Mouse (Mus musculus) megakaryocyte, embryonic 14.5 days (primary cell): Measurements from ENCODE around the gene Zfp14.

Experiments used
- FLI1 ChIP-seq: IDR thresholded peaks from 2 replicates; pipeline ENCODE4 v1.6.1; 2012; ENCODE audit warnings: low read length, inconsistent platforms, mixed read lengths
- GATA1 ChIP-seq: IDR thresholded peaks from 3 replicates; pipeline ENCODE4 v1.6.1; 2012; ENCODE audit warnings: mixed read lengths, low read length, inconsistent platforms, borderline replicate concordance

DNA sequence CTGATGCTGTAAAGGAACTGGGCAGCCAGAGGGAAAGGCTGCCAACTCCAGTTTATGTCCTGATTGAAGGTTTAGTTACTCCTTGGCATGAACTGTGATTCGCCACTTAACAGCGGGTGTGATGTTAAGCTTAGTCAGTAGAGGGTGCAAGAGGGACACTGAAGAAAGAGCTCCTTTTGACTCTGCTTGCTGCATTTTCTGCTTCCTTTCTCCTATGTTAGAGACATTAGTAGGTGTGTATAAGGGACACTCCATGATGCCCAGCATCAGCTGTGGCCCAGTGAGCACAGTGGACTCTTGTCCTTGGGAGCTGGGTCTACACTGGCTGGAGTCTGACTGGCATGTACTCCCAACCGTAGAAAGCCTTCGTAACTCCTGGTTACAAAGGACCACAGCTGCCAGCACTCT, 38.2 kb downstream of the Zfp14 start:
- TF ChIP-seq FLI1 = no peak
- TF ChIP-seq GATA1 = no peak
